Mouse (Mus musculus) brain, embryonic 14.5 days (tissue): ENCODE measurements around the gene Myh14.

Experiments
- CTCF ChIP-seq: fragments of 200-500 bp; IDR thresholded peaks from 2 replicates; pipeline ENCODE4 v1.5.1; 2012; ENCODE audit warnings: inconsistent platforms, mild to moderate bottlenecking, moderate library complexity, borderline replicate concordance; ENCODE audit not compliant: insufficient read depth, insufficient read length; ENCODE audit errors: extremely low read depth
- POLR2A ChIP-seq: fragments of 200-500 bp; IDR thresholded peaks from 2 replicates; pipeline ENCODE4 v1.6.1; 2012; ENCODE audit warnings: mild to moderate bottlenecking, inconsistent platforms, borderline replicate concordance; ENCODE audit not compliant: poor library complexity, insufficient read depth, insufficient read length, severe bottlenecking; ENCODE audit errors: extremely low read depth

- TF ChIP-seq CTCF (no peak), POLR2A (no peak)
Observed at GRCm38 (mm10) chr7:44583146-44583545, 87.5 kb downstream of the Myh14 start.
